Mouse (Mus musculus) gastrocnemius, adult 8-10 months (tissue): Measurements from ENCODE around the gene Ppig. TPM values are rescaled to one million over a fixed set of nuclear protein-coding genes. Genes with fewer than 3 reads are reported as not detected.

ENCODE experiments used
- DNase-seq, 2 experiments: peaks; one replicate each; pipeline ENCODE4 v3.0.0; 2022; ENCODE audit warnings: low spot score in 2 of 2
- total RNA-seq, 4 experiments: library from RNA; stranded (reverse); gene quantifications; 2 replicates each; pipeline ENCODE4 v1.2.4; 2022

Ppig gene
- total RNA-seq, 4 experiments from 2014 or later = 27.8 to 38.6 (median 29.7) TPM

DNA sequence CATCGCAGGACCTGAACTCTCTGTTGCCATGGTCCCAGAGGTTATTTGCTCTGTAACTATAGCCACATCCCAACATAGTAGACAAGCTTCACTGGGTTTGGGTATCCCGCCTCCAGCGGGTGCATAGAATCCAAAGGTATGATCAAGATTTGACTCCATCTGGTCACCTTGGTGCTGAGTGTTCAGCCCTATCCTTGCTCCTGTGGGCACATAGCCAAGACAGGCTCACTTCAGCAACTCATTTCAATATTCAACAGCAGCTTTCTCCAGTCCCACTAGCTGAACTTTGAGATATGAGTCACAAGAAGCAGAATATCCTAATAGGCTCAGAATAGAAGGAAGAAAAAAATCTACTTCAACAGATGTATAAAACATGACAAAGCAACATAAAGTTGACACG lies 41.0 kb downstream of the Ppig start:
- no peak for DNase-seq

DNA sequence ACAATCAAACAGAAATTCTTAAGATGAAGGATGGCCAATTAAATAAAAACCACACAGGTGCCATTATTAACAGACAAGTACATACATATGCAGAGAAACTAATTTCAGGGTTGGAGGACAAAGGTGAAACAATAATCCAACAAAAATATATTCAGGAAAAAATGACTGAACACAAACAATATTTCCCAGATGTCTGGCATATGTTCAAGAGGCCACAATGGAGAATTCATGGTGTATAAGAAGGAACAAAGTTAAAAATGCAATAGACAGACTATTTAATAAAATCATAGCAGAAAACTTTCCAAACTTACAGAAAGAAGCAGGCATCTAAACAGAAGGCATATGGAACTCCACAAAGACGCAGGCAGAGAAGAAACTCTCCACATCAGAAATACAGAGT lies 42.4 kb downstream of the Ppig start:
- no peak for DNase-seq

DNA sequence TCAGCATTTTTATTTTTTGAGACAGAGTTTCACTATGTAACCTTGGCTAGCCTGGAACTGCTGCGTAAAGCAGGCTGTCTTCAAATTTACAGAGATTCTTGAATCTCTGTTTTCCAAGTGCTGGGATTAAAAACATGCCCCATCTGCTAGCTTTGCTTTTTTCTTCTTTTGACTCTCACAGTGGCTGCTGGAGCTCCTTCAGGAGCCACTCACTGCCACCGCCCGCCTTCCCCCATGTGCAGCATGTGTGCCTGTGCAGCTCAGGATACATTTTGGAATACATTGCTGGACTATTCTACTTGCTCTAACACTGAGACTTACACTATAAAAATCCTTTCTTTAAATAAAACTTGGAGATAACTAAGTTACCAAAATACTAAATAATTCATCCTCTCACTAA lies 51.0 kb downstream of the Ppig start:
- DNase-seq = no peak

GRCm38 (mm10) chr2:69777985-69778835 lies 55.9 kb downstream of the Ppig start:
- no peak for DNase-seq

DNA sequence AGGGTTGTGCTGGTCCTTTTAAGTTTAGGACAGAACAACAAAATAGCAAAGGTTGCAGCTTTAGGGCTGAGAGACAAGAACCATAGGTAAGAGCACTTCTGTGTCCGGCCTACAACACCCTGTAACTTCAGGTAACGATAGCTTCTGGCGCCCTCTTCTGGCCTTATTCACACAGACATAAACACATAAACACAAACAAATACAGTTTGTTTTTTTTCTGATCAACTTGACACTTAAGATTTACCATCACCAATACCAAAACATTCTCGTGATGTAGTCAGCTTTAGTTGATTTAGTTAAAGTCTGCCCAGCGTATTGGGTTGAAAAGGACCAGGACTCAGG lies 56.5 kb downstream of the Ppig start:
- no peak for DNase-seq

DNA sequence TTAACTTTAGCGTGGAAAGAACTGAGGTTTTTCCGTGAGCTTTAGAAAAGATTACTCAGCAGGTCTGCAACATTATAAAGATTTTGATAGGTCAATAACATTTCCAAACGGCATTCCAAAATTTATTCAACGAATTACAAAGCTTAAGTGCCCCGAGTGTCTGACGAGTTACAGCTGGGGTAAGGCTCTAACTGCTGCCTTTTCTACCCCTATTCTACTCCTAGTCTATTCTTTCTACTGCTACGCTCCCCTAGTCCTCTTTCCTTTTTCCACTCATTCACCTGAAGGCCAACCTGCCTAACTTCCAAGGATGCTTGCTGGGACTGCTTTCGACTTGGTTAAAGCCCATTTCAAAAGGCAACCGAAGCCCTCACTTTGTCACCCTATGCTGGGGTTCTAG lies 66.6 kb downstream of the Ppig start:
- DNase-seq = no peak

- peak; percentile 94 to 97 for DNase-seq
Measured at GRCm38 (mm10) chr2:69789429-69790069, 67.2 kb downstream of the Ppig start, which contains the start of the genes Ccdc173 and Phospho2. Gene Ccdc173, minus strand, starts transcription at chr2:69789575. Gene Phospho2, plus strand, starts transcription at chr2:69789623.

- peak; percentile 46 to 70 for DNase-seq
Measured at GRCm38 (mm10) chr2:69790285-69790684, 67.9 kb downstream of the Ppig start.

DNA sequence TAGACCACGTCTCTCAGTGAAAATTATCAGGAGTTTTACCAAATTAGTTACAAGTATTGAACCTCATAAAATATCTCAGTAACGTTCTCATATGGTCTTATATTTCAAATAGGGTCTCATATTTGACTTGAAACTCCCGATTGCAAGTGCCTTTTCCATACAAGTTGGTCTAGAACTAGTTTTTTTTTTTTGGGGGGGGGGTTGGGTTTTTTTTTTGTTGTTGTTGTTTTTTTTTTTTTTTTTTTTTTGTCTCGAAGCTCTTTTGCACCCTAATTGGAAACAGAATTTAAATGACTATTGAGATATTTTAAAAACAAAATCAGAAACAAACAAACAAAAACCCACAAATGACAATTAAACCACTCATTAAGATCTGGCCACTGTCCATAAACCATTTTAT lies 68.4 kb downstream of the Ppig start:
- no peak for DNase-seq

DNA sequence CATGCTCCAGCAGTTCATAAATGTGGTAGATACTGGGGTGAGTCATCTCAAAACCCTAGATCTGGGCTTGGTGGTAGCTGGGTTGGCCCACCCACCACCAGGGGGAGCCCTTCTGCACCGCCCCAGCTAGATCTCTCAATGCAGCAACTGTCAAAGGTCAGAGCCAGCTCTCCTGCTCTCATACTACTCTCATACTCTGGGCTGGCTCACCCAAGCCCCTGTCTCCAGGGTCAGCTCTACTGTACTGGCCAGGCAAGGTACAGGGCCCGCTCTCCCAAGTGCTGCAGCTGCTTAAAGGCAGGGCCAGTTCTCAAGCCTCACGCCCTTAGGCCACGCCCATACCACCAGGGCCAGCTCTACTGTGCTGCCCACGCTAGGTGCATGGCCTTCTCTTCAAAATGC lies 80.6 kb downstream of the Ppig start:
- peak; percentile 59 to 62 for DNase-seq

Other genes starting within 250 kb of the Ppig start
- not detected for gene Lrp2, start 136.5 kb upstream of the Ppig start, total RNA-seq
- gene Bbs5, start 75.4 kb upstream of the Ppig start, total RNA-seq = 1 to 10 TPM; 2.9 to 3.4 (median 3.2) TPM
- gene Klhl41, start 52.4 kb upstream of the Ppig start, total RNA-seq = 100 to 1,000 TPM; 595 to 639 (median 634) TPM
- gene Fastkd1, start 9.0 kb upstream of the Ppig start, total RNA-seq = 10 to 100 TPM; 12.4 to 19.4 (median 14.5) TPM
- under 1 TPM; 0.27 to 0.49 (median 0.37) TPM for gene Ccdc173, start 67.0 kb downstream of the Ppig start, total RNA-seq
- gene Phospho2, start 67.1 kb downstream of the Ppig start, total RNA-seq = 10 to 100 TPM; 17.4 to 22.6 (median 20.3) TPM
- gene Klhl23, start 99.4 kb downstream of the Ppig start, total RNA-seq = 10 to 100 TPM in 2 of 4 experiments, 1 to 10 TPM in 2; 6.8 to 14.0 (median 10.0) TPM
- gene Ssb, start 139.0 kb downstream of the Ppig start, total RNA-seq = 10 to 100 TPM; 38.7 to 51.8 (median 45.2) TPM
- 10 to 100 TPM; 14.8 to 20.1 (median 16.6) TPM for gene Mettl5, start 163.1 kb downstream of the Ppig start, total RNA-seq
- gene Ubr3, start 174.7 kb downstream of the Ppig start, total RNA-seq = 100 to 1,000 TPM; 220 to 245 (median 226) TPM